Mouse (Mus musculus) myocyte (in vitro differentiated cells): ENCODE data around the gene Btbd2. TPM values are rescaled to one million over a fixed set of nuclear protein-coding genes. Genes with fewer than 3 reads are reported as not detected.
"Not testable (repeated sequence)": the region's sequence is repeated elsewhere in the genome, so short reads cannot be mapped to it uniquely, and the experiment has no call there.

Experiments used
- H3K27me3 ChIP-seq: one replicate; pipeline ENCODE4 v1.6.1; 2011; ENCODE audit not compliant: control insufficient read depth, insufficient read depth, insufficient read length
- H3K36me3 ChIP-seq: one replicate; pipeline ENCODE4 v1.6.1; 2011; ENCODE audit not compliant: control insufficient read depth, insufficient read depth
- H3K4me2 ChIP-seq: one replicate; pipeline ENCODE4 v1.6.1; 2011; ENCODE audit warnings: low read depth, control low read depth
- H3K4me3 ChIP-seq: one replicate; pipeline ENCODE4 v1.5.1; 2011; ENCODE audit warnings: mild to moderate bottlenecking, control low read depth, moderate library complexity
- H3K79me2 ChIP-seq: one replicate; pipeline ENCODE4 v1.6.1; 2011; ENCODE audit not compliant: control insufficient read depth, insufficient read depth
- H3ac ChIP-seq: one replicate; pipeline ENCODE4 v1.6.1; 2011; ENCODE audit not compliant: control insufficient read depth, insufficient read length
- CEBPB ChIP-seq: IDR thresholded peaks from 2 replicates; pipeline ENCODE4 v1.6.1; 2011; ENCODE audit warnings: mild to moderate bottlenecking, moderate library complexity; ENCODE audit not compliant: poor library complexity, insufficient read depth, severe bottlenecking
- E2F4 ChIP-seq: IDR thresholded peaks from one replicate; pipeline ENCODE4 v1.6.1; 2011; ENCODE audit warnings: mild to moderate bottlenecking, control low read depth, moderate library complexity; ENCODE audit not compliant: insufficient read depth
- MAX ChIP-seq: IDR thresholded peaks from one replicate; pipeline ENCODE4 v1.6.1; 2011; ENCODE audit warnings: low read depth, mild to moderate bottlenecking, control low read depth
- MYOD1 ChIP-seq, 3 experiments: IDR thresholded peaks; one replicate each; pipeline ENCODE4 v1.6.1; 2011; ENCODE audit warnings: control low read depth in 2 of 3, low read depth in 2 of 3, mild to moderate bottlenecking in 2 of 3, moderate library complexity in 1 of 3; ENCODE audit not compliant: insufficient read length in 2 of 3, control insufficient read depth in 1 of 3
- MYOG ChIP-seq, 3 experiments: IDR thresholded peaks; one replicate each; pipeline ENCODE4 v1.6.1; 2011; ENCODE audit warnings: control low read depth in 2 of 3, low read depth in 2 of 3, mild to moderate bottlenecking in 2 of 3; ENCODE audit not compliant: insufficient read length in 2 of 3, control insufficient read depth in 1 of 3, insufficient read depth in 1 of 3
- POLR2A ChIP-seq: IDR thresholded peaks from one replicate; pipeline ENCODE4 v1.6.1; 2011; ENCODE audit warnings: low read depth, mild to moderate bottlenecking, control low read depth, moderate library complexity; ENCODE audit not compliant: insufficient read length
- POLR2AphosphoS2 ChIP-seq: IDR thresholded peaks from one replicate; pipeline ENCODE4 v1.6.1; 2011; ENCODE audit warnings: low read depth, control low read depth; ENCODE audit not compliant: insufficient read length
- REST ChIP-seq: IDR thresholded peaks from one replicate; pipeline ENCODE4 v1.6.1; 2011; ENCODE audit warnings: mild to moderate bottlenecking, control low read depth, moderate library complexity; ENCODE audit not compliant: insufficient read depth, insufficient read length
- SRF ChIP-seq: IDR thresholded peaks from one replicate; pipeline ENCODE4 v1.6.1; 2011; ENCODE audit warnings: low read depth; ENCODE audit not compliant: control insufficient read depth, insufficient read length
- TCF12 ChIP-seq: IDR thresholded peaks from one replicate; pipeline ENCODE4 v1.6.1; 2011; ENCODE audit warnings: mild to moderate bottlenecking, control low read depth; ENCODE audit not compliant: poor library complexity, insufficient read depth, severe bottlenecking
- TCF3 ChIP-seq: IDR thresholded peaks from one replicate; pipeline ENCODE4 v1.6.1; 2011; ENCODE audit warnings: low read depth, control low read depth; ENCODE audit not compliant: insufficient read length
- USF1 ChIP-seq: IDR thresholded peaks from one replicate; pipeline ENCODE4 v1.6.1; 2011; ENCODE audit warnings: low read depth, mild to moderate bottlenecking, control low read depth, moderate library complexity
- polyA plus RNA-seq: library from polyadenylated mRNA; unstranded; fragments of >200 nt; fragmentation: generic; extraction: Trizol; gene quantifications from one replicate; pipeline ENCODE4 v1.2.1, GENCODE M21; 2012; ENCODE audit warnings: missing spikeins

Btbd2 gene
- polyA plus RNA-seq, 1 experiment, result 55.9 TPM

DNA sequence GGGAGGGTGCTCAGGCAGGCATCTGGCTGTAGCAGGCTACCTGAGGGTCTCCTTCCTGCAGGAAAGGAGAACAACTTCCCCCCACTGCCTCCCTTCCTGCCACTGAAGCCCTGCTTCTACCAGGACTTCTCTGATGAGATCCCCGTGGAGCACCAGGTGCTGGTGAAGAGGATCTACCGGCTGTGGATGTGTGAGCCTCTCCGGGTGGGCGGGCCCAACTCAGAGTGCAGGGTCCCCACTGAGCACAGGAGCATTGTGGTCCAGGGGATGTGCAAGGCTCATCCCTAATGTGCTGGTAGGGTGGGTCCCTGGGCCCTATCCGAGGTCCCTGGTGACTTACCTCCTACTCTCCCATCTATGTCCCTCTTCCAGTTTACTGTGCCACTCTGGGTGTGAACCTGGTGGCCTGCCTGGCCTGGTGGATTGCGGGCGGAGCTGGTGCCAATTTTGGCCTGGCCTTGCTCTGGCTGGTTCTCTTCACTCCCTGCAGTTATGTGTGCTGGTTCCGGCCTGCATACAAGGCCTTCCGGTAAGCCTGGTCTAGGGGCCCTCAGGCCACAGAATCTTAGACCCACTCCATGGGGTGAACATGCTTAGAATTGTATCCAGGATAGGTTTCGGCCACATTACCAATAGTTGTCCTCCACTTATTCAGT is 47.5 kb downstream of the Btbd2 start:
- Histone ChIP-seq H3K79me2 (peaks cover 24% of the 10 kb centered on the region), H3K4me2 (no peak overlapping the region), H3K4me3 (no peak overlapping the region), H3ac (no peak overlapping the region), H3K36me3 (peaks cover 14% of the 10 kb centered on the region), H3K27me3 (no peaks in the 10 kb centered on the region)
- no peak for TF ChIP-seq TCF3
- TF ChIP-seq CEBPB, result no peak
- no peak for TF ChIP-seq MYOD1 (IDR thresholded peaks at IDR 0.05; ENCODE audit: control insufficient read depth in 1 of 3, insufficient read length in 2 of 3, low read depth in 2 of 3)
- no peak for TF ChIP-seq USF1
- no peak for TF ChIP-seq REST
- TF ChIP-seq POLR2A, result no peak
- TF ChIP-seq MYOG (IDR thresholded peaks at IDR 0.05; ENCODE audit: control insufficient read depth in 1 of 3, insufficient read depth in 1 of 3, insufficient read length in 2 of 3, low read depth in 2 of 3), result no peak
- TF ChIP-seq TCF12, result no peak

DNA sequence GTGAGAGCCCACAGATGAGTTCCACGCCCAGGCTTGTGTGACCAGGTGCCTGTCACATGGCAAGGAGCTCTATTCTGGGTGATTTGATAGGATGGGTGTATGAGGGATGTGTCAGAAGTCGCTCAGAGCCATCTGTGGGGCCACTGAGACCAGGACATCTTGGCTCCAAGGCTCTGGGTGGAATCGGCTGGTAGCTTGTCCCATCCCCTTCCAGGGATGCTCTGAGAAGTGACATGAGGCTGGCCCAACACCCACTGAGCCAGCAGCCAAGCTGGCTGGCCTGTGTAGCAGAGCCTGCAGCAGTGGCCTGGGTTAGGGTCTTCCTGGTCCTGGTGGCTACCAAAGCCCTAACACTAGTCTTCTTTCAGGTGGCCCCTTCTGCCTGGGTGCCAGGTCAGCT is 48.4 kb downstream of the Btbd2 start:
- Histone ChIP-seq H3ac (no peak overlapping the region), H3K27me3 (no peaks in the 10 kb centered on the region), H3K4me3 (no peak overlapping the region), H3K36me3 (peaks cover 14% of the 10 kb centered on the region), H3K79me2 (peaks cover 33% of the 10 kb centered on the region), H3K4me2 (no peak overlapping the region)
- no peak for TF ChIP-seq USF1
- no peak for TF ChIP-seq SRF
- no peak for TF ChIP-seq MAX
- TF ChIP-seq POLR2AphosphoS2, result no peak

DNA sequence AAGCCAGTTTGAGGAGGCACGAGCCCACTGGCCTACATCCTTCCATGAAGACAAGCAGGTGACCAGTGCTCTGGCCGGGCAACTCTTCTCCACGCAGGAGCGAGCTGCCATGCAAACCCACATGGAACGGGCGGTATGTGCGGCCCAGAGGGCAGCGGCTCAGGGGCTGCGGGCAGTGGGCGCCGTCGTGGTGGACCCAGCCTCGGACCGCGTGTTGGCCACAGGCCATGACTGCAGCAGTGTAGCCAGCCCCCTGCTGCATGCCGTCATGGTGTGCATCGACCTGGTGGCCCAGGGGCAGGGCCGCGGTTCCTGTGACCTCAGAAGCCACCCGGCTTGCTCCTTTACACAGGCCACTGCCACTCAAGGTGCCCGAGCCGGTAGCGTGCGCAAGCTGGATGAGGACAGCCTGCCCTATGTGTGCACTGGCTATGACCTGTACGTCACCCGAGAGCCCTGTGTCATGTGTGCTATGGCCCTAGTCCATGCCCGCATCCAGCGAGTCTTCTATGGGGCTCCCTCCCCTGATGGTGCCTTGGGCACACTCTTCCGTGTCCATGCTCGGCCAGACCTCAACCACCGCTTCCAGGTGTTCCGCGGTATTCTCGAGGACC is 50.0 kb downstream of the Btbd2 start:
- Histone ChIP-seq H3ac (no peak overlapping the region), H3K27me3 (no peaks in the 10 kb centered on the region), H3K4me3 (no peak overlapping the region), H3K4me2 (no peak overlapping the region), H3K79me2 (peaks cover 37% of the 10 kb centered on the region), H3K36me3 (peaks cover 9% of the 10 kb centered on the region)
- no peak for TF ChIP-seq SRF
- no peak for TF ChIP-seq POLR2AphosphoS2
- TF ChIP-seq TCF3, result no peak

DNA sequence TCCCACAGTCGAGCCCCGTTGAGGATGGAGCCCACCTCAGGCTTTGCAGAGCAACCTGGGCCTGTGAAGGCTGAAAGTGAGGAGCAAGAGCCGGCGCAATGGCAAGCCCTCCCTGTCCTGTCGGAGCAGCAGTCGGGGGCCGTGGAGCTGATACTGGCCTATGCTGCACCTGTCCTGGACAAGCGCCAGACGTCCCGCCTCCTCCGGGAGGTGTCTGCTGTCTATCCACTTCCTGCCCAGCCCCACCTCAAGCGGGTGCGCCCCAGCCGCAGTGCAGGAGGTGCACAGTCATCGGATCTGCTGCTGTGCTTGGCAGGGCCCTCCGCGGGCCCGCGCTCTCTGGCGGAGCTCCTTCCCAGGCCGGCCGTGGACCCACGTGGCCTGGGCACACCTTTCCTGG is 50.6 kb downstream of the Btbd2 start:
- no peak for TF ChIP-seq SRF
- no peak for TF ChIP-seq MYOG (IDR thresholded peaks at IDR 0.05; ENCODE audit: control insufficient read depth in 1 of 3, insufficient read depth in 1 of 3, insufficient read length in 2 of 3, low read depth in 2 of 3)
- TF ChIP-seq REST, result no peak
- no peak for TF ChIP-seq POLR2A
- TF ChIP-seq E2F4, result no peak
- no peak for TF ChIP-seq MYOD1 (IDR thresholded peaks at IDR 0.05; ENCODE audit: control insufficient read depth in 1 of 3, insufficient read length in 2 of 3, low read depth in 2 of 3)
- TF ChIP-seq CEBPB, result no peak
- no peak for TF ChIP-seq POLR2AphosphoS2
- H3K36me3 ChIP-seq, result peaks cover 9% of the 10 kb centered on the region
- H3K4me3 ChIP-seq, result no peak overlapping the region
- H3K4me2 ChIP-seq, result no peak overlapping the region
- no peaks in the 10 kb centered on the region for H3K27me3 ChIP-seq
- no peak overlapping the region for H3ac ChIP-seq
- peaks cover 37% of the 10 kb centered on the region for H3K79me2 ChIP-seq

DNA sequence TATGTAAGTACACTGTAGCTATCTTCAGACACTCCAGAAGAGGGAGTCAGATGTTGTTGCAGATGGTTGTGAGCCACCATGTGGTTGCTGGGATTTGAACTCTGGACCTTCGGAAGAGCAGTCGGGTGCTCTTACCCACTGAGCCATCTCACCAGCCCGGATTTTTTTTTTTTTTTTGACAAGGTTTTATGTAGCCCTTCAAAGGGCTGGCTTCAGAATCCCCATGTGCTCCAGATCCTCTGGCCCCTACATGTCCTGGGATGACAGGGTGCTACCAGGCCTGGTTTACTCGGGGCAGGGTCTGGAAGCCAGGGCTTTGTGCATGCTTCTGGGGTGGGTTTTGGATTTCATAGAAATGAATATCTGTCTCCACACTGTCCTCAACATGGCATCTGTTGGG is 51.1 kb downstream of the Btbd2 start, which contains the start of gene Gm49322:
Gene Gm49322 (plus strand): TSS at position 301 of the 400 bp plus-strand sequence.
- H3K4me3 ChIP-seq, H3K4me2 ChIP-seq, H3K36me3 ChIP-seq, H3K27me3 ChIP-seq, H3ac ChIP-seq: not testable (repeated sequence)
- H3K79me2 ChIP-seq, result peaks cover 37% of the 10 kb centered on the region

DNA sequence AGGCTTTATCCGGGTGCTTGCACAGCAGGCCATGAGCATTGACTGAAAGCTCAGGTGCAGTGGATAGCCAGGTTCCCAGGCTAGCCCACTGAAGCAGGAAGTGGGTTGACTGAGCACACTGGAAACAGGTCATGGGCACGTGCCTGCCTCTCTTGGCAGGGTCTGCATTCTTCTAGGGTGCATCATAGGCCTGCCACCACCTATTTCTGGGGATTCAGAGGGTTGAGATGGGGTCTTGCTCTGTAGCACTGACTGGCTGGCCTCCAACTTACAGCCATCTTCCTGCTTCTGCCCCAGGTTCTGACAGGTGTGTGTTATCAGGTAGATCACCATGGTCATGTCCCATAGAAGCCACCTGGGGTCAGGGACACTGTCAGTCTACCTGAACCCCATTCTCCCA is 51.9 kb downstream of the Btbd2 start:
- Histone ChIP-seq H3K27me3 (no peaks in the 10 kb centered on the region), H3K36me3 (peaks cover 9% of the 10 kb centered on the region), H3K79me2 (peaks cover 37% of the 10 kb centered on the region), H3K4me2 (no peak overlapping the region), H3ac (no peak overlapping the region), H3K4me3 (no peak overlapping the region)
- TF ChIP-seq MYOG (IDR thresholded peaks at IDR 0.05; ENCODE audit: control insufficient read depth in 1 of 3, insufficient read depth in 1 of 3, insufficient read length in 2 of 3, low read depth in 2 of 3), result no peak
- no peak for TF ChIP-seq TCF12
- TF ChIP-seq POLR2AphosphoS2, result no peak
- no peak for TF ChIP-seq MYOD1 (IDR thresholded peaks at IDR 0.05; ENCODE audit: control insufficient read depth in 1 of 3, insufficient read length in 2 of 3, low read depth in 2 of 3)
- no peak for TF ChIP-seq SRF
- no peak for TF ChIP-seq E2F4
- no peak for TF ChIP-seq CEBPB
- TF ChIP-seq POLR2A, result no peak
- TF ChIP-seq MAX, result no peak
- no peak for TF ChIP-seq USF1
- no peak for TF ChIP-seq TCF3
- no peak for TF ChIP-seq REST
